Mouse (Mus musculus) frontal cortex, postnatal 36 days (tissue): Measurements from ENCODE around the gene Pacsin2.

Source experiments
- DNase-seq, 2 experiments: peaks; one replicate each; pipeline ENCODE4 v3.0.0; 2022; ENCODE audit warnings: low spot score in 2 of 2

The Pacsin2 gene

DNA sequence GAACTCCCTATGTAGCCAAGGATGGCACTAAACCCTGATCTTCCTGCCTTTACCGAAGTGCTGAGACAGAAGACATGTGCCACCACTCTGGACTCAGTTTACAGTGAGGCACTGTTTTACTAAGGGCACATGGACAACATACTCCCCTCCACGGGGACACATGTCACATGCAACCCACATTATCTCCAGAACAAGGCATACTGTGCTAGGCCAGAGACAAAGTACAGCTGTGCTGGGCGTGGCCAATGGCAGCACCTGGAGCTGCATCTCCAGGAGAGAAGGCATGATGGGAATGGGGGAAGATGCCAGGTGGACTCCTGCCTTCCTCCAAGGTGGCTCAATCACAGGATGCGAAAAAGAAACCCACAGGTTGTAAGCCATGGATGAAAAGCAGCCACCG, 135.5 kb downstream of the Pacsin2 start:
- DNase-seq, result no peak
